Mouse (Mus musculus) leukemia stem cell, adult 10-12 weeks (primary cell): ENCODE results near the gene Gm47791. TPM values are rescaled to one million over a fixed set of nuclear protein-coding genes. Genes with fewer than 3 reads are reported as not detected.

Experiments
- polyA plus RNA-seq: library from polyadenylated mRNA; stranded (reverse); fragments of >175 nt; gene quantifications from 2 replicates; pipeline ENCODE4 v1.2.3, GENCODE M21; 2012; ENCODE audit warnings: low replicate concordance

The Gm47791 gene
- polyA plus RNA-seq, result not detected in 2 replicates

DNA sequence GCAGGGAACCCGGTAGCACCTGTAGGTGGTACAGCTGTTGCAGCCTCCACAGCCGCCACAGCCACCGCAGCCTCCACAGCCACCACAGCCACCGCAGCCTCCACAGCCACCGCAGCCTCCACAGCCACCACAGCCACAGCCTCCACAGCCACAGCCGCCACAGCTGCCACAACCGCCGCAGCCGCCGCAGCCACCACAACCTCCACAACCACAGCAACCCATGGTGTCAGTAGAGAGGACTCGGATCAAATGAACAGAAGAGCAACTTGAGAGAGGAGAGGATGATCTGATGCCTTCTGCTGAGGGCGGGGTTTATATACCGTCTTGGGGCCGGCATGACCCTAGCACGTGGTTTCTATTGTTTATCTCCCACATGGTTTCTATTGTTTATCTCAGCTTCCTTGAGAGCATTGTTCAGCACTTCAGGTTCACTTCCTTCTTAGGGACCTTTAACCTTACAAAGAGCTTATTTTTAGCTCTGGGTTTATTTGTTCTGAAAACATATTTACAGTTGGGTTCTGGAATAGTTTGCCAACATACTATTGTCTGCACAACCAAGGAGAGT is at the start of gene Gm47791:
TSS of gene Gm47791 (minus strand) at position 222 of the 565 bp plus-strand sequence.

DNA sequence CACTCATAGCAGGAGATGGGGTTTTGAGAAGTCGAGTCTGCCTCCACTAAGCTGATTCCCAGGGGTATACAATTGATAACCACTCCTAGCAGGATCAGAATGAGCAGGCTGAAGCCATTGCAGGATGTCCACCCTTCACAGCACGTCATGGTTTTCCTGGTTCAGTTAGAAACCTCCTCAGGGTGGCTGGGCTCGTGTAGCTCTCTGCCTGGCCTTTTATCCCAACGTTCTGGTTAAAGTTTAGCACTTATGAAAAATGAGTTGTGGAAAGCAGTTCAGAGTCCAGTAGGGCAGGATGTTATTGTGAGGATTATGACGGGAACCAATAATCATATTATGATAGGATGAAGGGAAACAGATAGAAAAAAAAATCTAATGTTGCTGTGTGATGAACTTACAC is 2.8 kb downstream of the Gm47791 start, which contains the start of gene Tm4sf20:
TSS of gene Tm4sf20 (minus strand) at position 193 of the 400 bp plus-strand sequence.

DNA sequence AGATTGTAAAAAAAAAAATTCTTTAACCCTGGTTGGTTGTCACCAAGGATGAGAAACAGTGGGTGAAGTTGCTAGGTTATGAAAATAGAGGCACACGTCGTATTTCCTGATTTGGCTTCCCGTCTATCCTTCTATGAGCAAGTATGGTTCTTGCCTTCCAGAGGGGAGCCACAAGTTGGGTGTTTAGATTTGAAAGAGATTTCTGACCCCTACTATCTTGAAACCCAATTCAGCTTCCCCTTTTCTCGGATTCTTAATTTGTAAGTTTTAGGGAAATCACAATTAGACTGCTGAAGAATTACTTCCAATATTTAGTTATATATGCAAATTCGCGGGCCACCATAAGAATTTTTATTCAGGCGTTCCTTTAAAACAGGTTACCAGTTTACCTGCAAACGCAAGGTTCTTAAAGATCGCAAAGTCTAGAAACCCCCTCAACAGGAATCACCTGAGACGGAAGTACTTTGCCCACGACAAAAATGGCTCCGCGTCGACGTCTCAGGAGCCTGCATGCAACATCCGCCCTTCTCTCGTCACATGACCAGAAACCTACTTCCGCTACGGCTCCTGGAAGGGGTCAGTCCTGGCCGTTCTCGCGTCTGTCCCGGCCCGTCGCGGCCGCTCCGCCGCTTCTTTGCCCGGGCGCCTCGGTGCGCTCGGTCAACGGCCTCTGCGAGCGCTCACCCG is 46.6 kb downstream of the Gm47791 start, which contains the start of gene Mff:
TSS of gene Mff (plus strand) at position 552 of the 687 bp plus-strand sequence.

Other genes with a start within 250 kb of the Gm47791 start
- 0.02 TPM in 1 of 2 replicates, not detected in the other for gene Col4a4, start 184.4 kb downstream of the Gm47791 start, polyA plus RNA-seq
- not detected in 2 replicates for gene Col4a3, start 184.3 kb downstream of the Gm47791 start, polyA plus RNA-seq
- gene Mff, start 46.4 kb downstream of the Gm47791 start, polyA plus RNA-seq, result 180 and 389 TPM in 2 replicates
- 0.11 TPM in 1 of 2 replicates, not detected in the other for gene Tm4sf20, start 2.8 kb downstream of the Gm47791 start, polyA plus RNA-seq
- 12.8 and 21.1 TPM in 2 replicates for gene Agfg1, start 68.2 kb upstream of the Gm47791 start, polyA plus RNA-seq
- gene A030005L19Rik, start 142.1 kb upstream of the Gm47791 start, polyA plus RNA-seq, result 0.24 and 0.71 TPM in 2 replicates
- gene A030014E15Rik, start 153.7 kb upstream of the Gm47791 start, polyA plus RNA-seq, result not detected in 2 replicates
- gene Gm6217, start 160.2 kb upstream of the Gm47791 start, polyA plus RNA-seq, result not detected in 2 replicates
- gene A030003K21Rik, start 172.1 kb upstream of the Gm47791 start, polyA plus RNA-seq, result not detected in 2 replicates
- not detected in 2 replicates for gene Gm7544, start 184.8 kb upstream of the Gm47791 start, polyA plus RNA-seq
- gene Gm47955, start 189.0 kb upstream of the Gm47791 start, polyA plus RNA-seq, result not detected in 2 replicates
- gene Gm47959, start 229.3 kb upstream of the Gm47791 start, polyA plus RNA-seq, result not detected in 2 replicates